Mouse (Mus musculus) megakaryocyte, embryonic 14.5 days (primary cell): ENCODE results near the gene Usp22. TPM values are rescaled to one million over a fixed set of nuclear protein-coding genes. Genes with fewer than 3 reads are reported as not detected.

Experiments
- H3K27me3 ChIP-seq: replicated peaks from 2 replicates; pipeline ENCODE3; 2012; ENCODE audit warnings: inconsistent platforms
- H3K36me3 ChIP-seq: replicated peaks from 2 replicates; pipeline ENCODE3; 2012; ENCODE audit warnings: low read length, inconsistent platforms, mixed read lengths
- H3K4me1 ChIP-seq: 2 replicates; pipeline ENCODE4 v1.6.1; 2012; ENCODE audit warnings: inconsistent platforms
- H3K4me3 ChIP-seq: replicated peaks from 2 replicates; pipeline ENCODE3; 2012; ENCODE audit warnings: moderate library complexity, mild to moderate bottlenecking, inconsistent platforms
- H3K9me3 ChIP-seq: 2 replicates; pipeline ENCODE4 v1.6.1; 2012; ENCODE audit warnings: inconsistent platforms
- FLI1 ChIP-seq: IDR thresholded peaks from 2 replicates; pipeline ENCODE4 v1.6.1; 2012; ENCODE audit warnings: low read length, inconsistent platforms, mixed read lengths
- GATA1 ChIP-seq: IDR thresholded peaks from 3 replicates; pipeline ENCODE4 v1.6.1; 2012; ENCODE audit warnings: mixed read lengths, low read length, inconsistent platforms, borderline replicate concordance
- polyA plus RNA-seq: library from polyadenylated mRNA; stranded (reverse); fragments of >175 nt; gene quantifications from 2 replicates; pipeline ENCODE4 v1.2.3, GENCODE M21; 2012; ENCODE audit warnings: low replicate concordance; ENCODE audit not compliant: insufficient read depth

Gene Usp22
- polyA plus RNA-seq, 1 experiment = 6.4 TPM

GRCm38 (mm10) chr11:61127421-61128055, 47.3 kb downstream of the Usp22 start:
- Histone ChIP-seq H3K4me3 (no peak overlapping the region), H3K27me3 (peaks cover 25% of the 10 kb centered on the region), H3K4me1 (peaks cover 6% of the 10 kb centered on the region), H3K36me3 (no peaks in the 10 kb centered on the region), H3K9me3 (no peaks in the 10 kb centered on the region; the same call in 1 of the 2 replicates)
- TF ChIP-seq FLI1 (no peak), GATA1 (no peak)

GRCm38 (mm10) chr11:61126606-61127355, 48.1 kb downstream of the Usp22 start, which contains the start of gene Tnfrsf13b:
Tnfrsf13b (plus strand) TSS chr11:61126755.
- Histone ChIP-seq H3K4me1 (peaks cover 6% of the 10 kb centered on the region), H3K36me3 (no peaks in the 10 kb centered on the region), H3K9me3 (no peaks in the 10 kb centered on the region; the same call in 1 of the 2 replicates), H3K4me3 (no peak within 1 kb of the TSS), H3K27me3 (peaks cover 27% of the 10 kb centered on the region)
- TF ChIP-seq GATA1 (no peak), FLI1 (no peak)

DNA sequence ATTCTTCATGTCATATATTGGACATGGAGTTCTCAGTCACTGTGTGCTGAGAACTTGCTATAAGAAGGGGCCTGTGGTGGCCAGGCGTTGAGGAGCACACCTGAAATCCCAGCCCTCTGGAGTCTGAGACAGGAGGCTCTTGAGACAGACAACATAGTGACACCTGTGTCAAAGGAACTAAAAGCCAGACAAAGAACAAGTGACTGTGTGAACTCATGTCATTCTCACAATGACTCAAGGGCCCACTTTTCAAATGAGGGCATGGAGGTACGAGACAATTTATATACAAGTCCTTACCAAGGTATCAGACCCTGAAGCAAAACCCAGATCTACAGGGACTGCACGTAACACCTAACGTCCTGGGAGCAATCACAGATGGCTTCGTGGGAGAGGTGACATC, 48.9 kb downstream of the Usp22 start:
- TF ChIP-seq GATA1 (no peak), FLI1 (no peak)
- Histone ChIP-seq H3K27me3 (peaks cover 28% of the 10 kb centered on the region), H3K4me1 (peaks cover 6% of the 10 kb centered on the region), H3K36me3 (no peaks in the 10 kb centered on the region), H3K9me3 (no peaks in the 10 kb centered on the region; the same call in 1 of the 2 replicates), H3K4me3 (no peak overlapping the region)

DNA sequence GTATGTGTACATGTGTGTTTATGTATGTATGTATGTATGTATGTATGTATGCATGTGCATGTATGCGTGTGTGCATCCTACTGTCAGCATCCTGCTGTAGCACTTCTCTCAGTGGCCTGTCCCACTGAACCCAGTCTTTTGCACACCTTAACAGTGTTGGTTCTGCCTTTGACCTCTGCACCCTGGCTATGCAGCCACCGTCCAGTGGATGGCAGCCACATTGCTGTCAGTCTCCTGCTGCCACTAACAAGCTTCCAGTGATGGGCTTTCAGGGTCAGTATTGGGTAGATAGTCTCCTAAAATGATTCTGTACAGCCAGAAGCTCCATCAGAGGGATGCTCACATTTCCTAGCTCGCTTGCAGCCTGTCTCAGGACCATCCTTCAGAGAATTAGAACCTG, 51.0 kb downstream of the Usp22 start:
- TF ChIP-seq GATA1 = no peak
- no peak for TF ChIP-seq FLI1
- Histone ChIP-seq H3K27me3 (peaks cover 37% of the 10 kb centered on the region), H3K4me1 (no peaks in the 10 kb centered on the region), H3K9me3 (peaks cover 13% of the 10 kb centered on the region), H3K36me3 (no peaks in the 10 kb centered on the region), H3K4me3 (peak overlapping the region; percentile 16)

GRCm38 (mm10) chr11:61122769-61123288, 52.0 kb downstream of the Usp22 start:
- TF ChIP-seq GATA1 (no peak), FLI1 (no peak)
- Histone ChIP-seq H3K4me3 (no peak overlapping the region), H3K36me3 (no peaks in the 10 kb centered on the region), H3K9me3 (peaks cover 24% of the 10 kb centered on the region), H3K27me3 (peaks cover 47% of the 10 kb centered on the region), H3K4me1 (no peaks in the 10 kb centered on the region)

- no peaks in the 10 kb centered on the region for H3K36me3 ChIP-seq
- peaks cover 52% of the 10 kb centered on the region for H3K27me3 ChIP-seq
- H3K4me1 ChIP-seq = no peaks in the 10 kb centered on the region
- TF ChIP-seq FLI1 = no peak
- TF ChIP-seq GATA1 = no peak
- H3K9me3 ChIP-seq = peaks cover 29% of the 10 kb centered on the region
- H3K4me3 ChIP-seq = no peak overlapping the region
Observed at GRCm38 (mm10) chr11:61122283-61122768, 52.5 kb downstream of the Usp22 start.

GRCm38 (mm10) chr11:61119996-61120583, 54.8 kb downstream of the Usp22 start:
- Histone ChIP-seq H3K9me3 (peaks cover 29% of the 10 kb centered on the region), H3K4me1 (peaks cover 11% of the 10 kb centered on the region)

DNA sequence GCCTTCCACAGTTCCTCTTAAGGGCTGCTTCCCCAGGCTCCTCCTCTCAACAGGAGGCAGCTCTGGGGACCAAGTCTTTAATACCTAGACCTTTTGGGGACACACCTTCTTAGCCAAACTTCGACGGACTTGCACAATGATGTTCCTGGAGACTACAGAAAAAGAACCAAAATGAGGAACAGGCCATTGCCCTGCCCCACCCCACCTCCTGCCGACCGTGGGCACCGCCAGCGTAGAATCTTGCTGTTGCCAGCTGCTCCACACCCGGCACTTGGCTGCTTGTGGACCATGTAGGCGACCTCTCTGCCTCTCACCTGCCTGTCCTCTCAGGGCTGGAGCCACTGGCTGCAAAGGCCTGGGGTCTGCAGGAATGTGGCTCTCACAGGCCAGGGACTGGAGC, 58.6 kb downstream of the Usp22 start:
- H3K9me3 ChIP-seq = peaks cover 29% of the 10 kb centered on the region
- TF ChIP-seq GATA1 (no peak), FLI1 (no peak)
- H3K27me3 ChIP-seq = peaks cover 60% of the 10 kb centered on the region
- H3K36me3 ChIP-seq = no peaks in the 10 kb centered on the region
- peaks cover 21% of the 10 kb centered on the region for H3K4me1 ChIP-seq
- peak overlapping the region; percentile 62 for H3K4me3 ChIP-seq

More at GRCm38 (mm10) chr11:61119996-61120583, 54.8 kb downstream of the Usp22 start:
- Histone ChIP-seq H3K36me3 (no peaks in the 10 kb centered on the region), H3K4me3 (no peak overlapping the region), H3K27me3 (peaks cover 53% of the 10 kb centered on the region)
- TF ChIP-seq GATA1 (no peak), FLI1 (no peak)

GRCm38 (mm10) chr11:61112323-61112995, 62.4 kb downstream of the Usp22 start:
- no peak overlapping the region for H3K4me3 ChIP-seq
- no peak for TF ChIP-seq FLI1
- TF ChIP-seq GATA1 = no peak
- H3K9me3 ChIP-seq = peaks cover 1% of the 10 kb centered on the region; the same call in 1 of the 2 replicates
- H3K4me1 ChIP-seq = peaks cover 35% of the 10 kb centered on the region
- peaks cover 55% of the 10 kb centered on the region for H3K27me3 ChIP-seq
- H3K36me3 ChIP-seq = no peaks in the 10 kb centered on the region

DNA sequence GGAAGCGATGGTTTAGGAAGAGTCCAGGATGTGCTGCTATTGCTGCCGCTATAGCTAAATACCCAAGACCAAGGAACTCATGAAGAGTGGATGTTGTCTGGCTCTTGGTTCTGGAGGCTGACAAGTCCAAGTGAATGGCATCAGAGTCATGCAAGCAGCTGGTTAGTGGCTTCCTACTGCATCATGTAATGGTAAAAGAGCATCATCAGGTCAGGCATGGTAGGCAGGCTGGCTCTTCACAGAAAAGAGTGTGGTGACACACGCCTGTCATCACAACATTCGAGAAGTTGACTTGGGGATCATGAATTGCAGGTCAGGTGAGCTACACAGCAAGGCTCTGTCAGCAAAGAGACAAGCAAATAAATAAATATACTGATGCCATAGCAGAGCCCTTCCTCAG, 63.4 kb downstream of the Usp22 start:
- Histone ChIP-seq H3K36me3 (no peaks in the 10 kb centered on the region), H3K4me1 (peaks cover 33% of the 10 kb centered on the region), H3K9me3 (no peaks in the 10 kb centered on the region), H3K4me3 (no peak overlapping the region), H3K27me3 (peaks cover 54% of the 10 kb centered on the region)
- TF ChIP-seq FLI1 = no peak
- no peak for TF ChIP-seq GATA1
